In the genomic region with DNA sequence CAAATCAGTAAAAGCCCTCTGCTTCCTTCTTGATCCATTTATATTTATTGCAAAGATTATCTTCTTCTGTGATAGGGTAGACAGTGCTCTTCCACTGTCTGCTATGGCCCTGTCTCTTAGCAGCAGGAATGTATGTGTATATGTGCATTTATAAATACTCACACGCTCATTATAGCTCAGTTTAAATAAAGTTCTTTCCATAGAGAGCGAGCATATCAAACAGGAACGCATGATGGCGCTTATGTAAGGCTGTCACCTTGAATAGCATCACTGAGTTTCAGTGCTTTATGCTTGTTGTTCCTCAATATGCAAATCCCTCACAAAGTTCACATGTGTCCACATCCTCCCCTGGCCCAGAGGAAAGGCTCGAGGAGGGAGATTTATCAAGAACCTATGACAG, we compare ENCODE assay signal across 17 mouse cellular contexts. TPM values are rescaled to one million over a fixed set of nuclear protein-coding genes. Genes with fewer than 3 reads are reported as not detected.
DNase-seq lines count a peak whose midpoint lies in the region.
"Had no signal": no experiment of that assay in that cellular context is flagged by ENCODE, and none has a peak within 500 bp of the region (broad histone marks: within the 10 kb centered on the region; RNA-seq: fewer than 3 reads in every experiment).

No protein-coding gene starts in this region.

- peak; percentile 55 to 57 for DNase-seq in frontal cortex, adult 2 months (ENCODE audit: extremely low spot score in 1 of 2, low spot score in 1 of 2)
- no peak for DNase-seq in frontal cortex, postnatal 14 days (ENCODE audit: low spot score in 2 of 2)
- DNase-seq in right cerebral cortex, adult 18-20 months = peak; percentile 44
- no peak for DNase-seq in right cerebral cortex, postnatal 4 days
- peak; percentile 79 for DNase-seq in telencephalon, adult 2 months (ENCODE audit: low read depth, low spot score)
- DNase-seq in embryo, embryonic 10.5 days (ENCODE audit: low spot score) = no peak
- DNase-seq: adrenal gland, adult 2 months; adrenal gland, postnatal 25 days; cerebellum, adult 18-20 months; cerebellum, adult 9-10 months; cerebellum, postnatal 14 days; embryo, embryonic 11 days; gastrocnemius, postnatal 25 days; heart, adult 18-20 months; heart, postnatal 10 days; heart, postnatal 36 days had no signal

RNA-seq across cellular contexts. Expression of a gene that starts 57.7 kb away (rescaled TPM):
- 157 and 169 TPM in 2 replicates for polyA plus RNA-seq in frontal cortex, adult 2 months (2012; rRNA removed)
- polyA plus RNA-seq: erythroblast, embryonic 14.5 days had no signal

Comparison
In these comparisons a context has a peak if more than half of its experiments do, and no peak if none do; other contexts are left out.
1. DNase-seq: peak in frontal cortex, adult 2 months (2 of 2), right cerebral cortex, adult 18-20 months (single experiment) and telencephalon, adult 2 months (single experiment); none in frontal cortex, postnatal 14 days (0 of 2), right cerebral cortex, postnatal 4 days (single experiment) and embryo, embryonic 10.5 days (single experiment).